Mouse (Mus musculus) CD4-positive, CD25-positive, alpha-beta regulatory T cell, adult 4 months (primary cell): ENCODE results near the gene Ankrd44. TPM values are rescaled to one million over a fixed set of nuclear protein-coding genes. Genes with fewer than 3 reads are reported as not detected.

Experiments
- ATAC-seq: one replicate; pipeline ENCODE4 v1.8.0; 2017
- polyA plus RNA-seq, 2 experiments: library from polyadenylated mRNA; unstranded; fragments of 100-300 nt; shearing (Covaris generic); gene quantifications; one replicate each; pipeline ENCODE4 v1.2.1; 2017

The Ankrd44 gene
- polyA plus RNA-seq, 2 experiments from 2014 or later = 167 to 195 TPM

- ATAC-seq = no peak
These were observed 81.8 kb downstream of the Ankrd44 start for GRCm38 (mm10) chr1:54844361-54844760.

GRCm38 (mm10) chr1:54842765-54843461, 83.3 kb downstream of the Ankrd44 start:
- ATAC-seq = no peak

- ATAC-seq = peak; percentile 93
These were observed 84.4 kb downstream of the Ankrd44 start for GRCm38 (mm10) chr1:54841788-54842187.

GRCm38 (mm10) chr1:54840040-54840439, 86.1 kb downstream of the Ankrd44 start:
- peak; percentile 33 for ATAC-seq

GRCm38 (mm10) chr1:54838486-54838805, 87.7 kb downstream of the Ankrd44 start:
- no peak for ATAC-seq

GRCm38 (mm10) chr1:54837721-54838485, 88.3 kb downstream of the Ankrd44 start:
- ATAC-seq = no peak

- ATAC-seq = no peak
These were observed 90.5 kb downstream of the Ankrd44 start for GRCm38 (mm10) chr1:54835661-54836205.

- ATAC-seq = no peak
These were observed 93.0 kb downstream of the Ankrd44 start for GRCm38 (mm10) chr1:54833221-54833620.

- peak; percentile 38 for ATAC-seq
These were observed 93.4 kb downstream of the Ankrd44 start for GRCm38 (mm10) chr1:54832765-54833164.

GRCm38 (mm10) chr1:54830223-54830622, 96.0 kb downstream of the Ankrd44 start:
- ATAC-seq = no peak

- ATAC-seq = no peak
These were observed 96.4 kb downstream of the Ankrd44 start for GRCm38 (mm10) chr1:54829681-54830213.

GRCm38 (mm10) chr1:54827827-54828226, 98.4 kb downstream of the Ankrd44 start:
- peak; percentile 98 for ATAC-seq

GRCm38 (mm10) chr1:54827351-54827750, 98.8 kb downstream of the Ankrd44 start:
- ATAC-seq = no peak

GRCm38 (mm10) chr1:54826426-54826986, 99.7 kb downstream of the Ankrd44 start:
- no peak for ATAC-seq

- ATAC-seq = no peak
These were observed 100.3 kb downstream of the Ankrd44 start for GRCm38 (mm10) chr1:54825718-54826425.

- no peak for ATAC-seq
These were observed 101.9 kb downstream of the Ankrd44 start for GRCm38 (mm10) chr1:54824106-54824808.

- no peak for ATAC-seq
These were observed 104.4 kb downstream of the Ankrd44 start for GRCm38 (mm10) chr1:54821797-54822196.

GRCm38 (mm10) chr1:54815206-54815855, 110.9 kb downstream of the Ankrd44 start:
- ATAC-seq = peak; percentile 91

- no peak for ATAC-seq
These were observed 116.2 kb downstream of the Ankrd44 start for GRCm38 (mm10) chr1:54809811-54810549.

GRCm38 (mm10) chr1:54809098-54809490, 117.1 kb downstream of the Ankrd44 start:
- no peak for ATAC-seq
